9 mouse cellular contexts compared by ENCODE assay signal in genomic region chr1:16798292-16798691, GRCm38 (mm10).
A peak's percentile ranks its signal among the peaks of the same experiment; 100 is the strongest.
DNase-seq lines count a peak whose midpoint lies in the region; ATAC-seq and TF ChIP-seq lines count a peak whose summit lies in the region.
"Had no signal": no experiment of that assay in that cellular context is flagged by ENCODE, and none has a peak within 500 bp of the region (broad histone marks: within the 10 kb centered on the region; RNA-seq: fewer than 3 reads in every experiment).

No protein-coding gene starts in this region.

- no peak overlapping the region for H3K4me2 ChIP-seq in midbrain, embryonic 12.5 days (replicated peaks)

- WGBS in midbrain, embryonic 12.5 days: 86% methylated on average over 6 of the region's 6 CpGs
- WGBS in small intestine, adult 2 months: 69% methylated on average over 6 of the region's 6 CpGs

- H3K9ac ChIP-seq in midbrain, embryonic 12.5 days (replicated peaks): no peak overlapping the region

- H3K36me3 ChIP-seq in midbrain, embryonic 12.5 days: no peaks in the 10 kb centered on the region
- no peaks in the 10 kb centered on the region for H3K36me3 ChIP-seq in small intestine, adult 2 months (ENCODE audit: control insufficient read depth, insufficient read depth, low read length)

- no peaks in the 10 kb centered on the region for H3K4me1 ChIP-seq in midbrain, embryonic 12.5 days
- no peaks in the 10 kb centered on the region for H3K4me1 ChIP-seq in small intestine, adult 2 months (ENCODE audit: control insufficient read depth, insufficient read depth, insufficient read length, low read length)

- ATAC-seq in midbrain, embryonic 12.5 days (ENCODE audit: low FRiP score, low read depth): peak; percentile 91
- no peak for ATAC-seq in activated CD4-positive, CD25-positive, alpha-beta regulatory T cell, adult 4 months

- H3K27me3 ChIP-seq in midbrain, embryonic 12.5 days: no peaks in the 10 kb centered on the region
- H3K27me3 ChIP-seq in small intestine, adult 2 months (ENCODE audit: control insufficient read depth, insufficient read depth, low read length): no peaks in the 10 kb centered on the region

- no peaks in the 10 kb centered on the region for H3K9me3 ChIP-seq in midbrain, embryonic 12.5 days

- TF ChIP-seq POLR2A in small intestine, adult 2 months (IDR thresholded peaks at IDR 0.05; ENCODE audit: low read depth, low read length): no peak

- H3K27ac ChIP-seq in midbrain, embryonic 12.5 days (replicated peaks): no peak overlapping the region
- H3K27ac ChIP-seq in small intestine, adult 2 months (ENCODE audit: insufficient read depth, low read depth, low read length): no peak overlapping the region
- H3K27ac ChIP-seq: macrophage had no signal

- intact Hi-C loops in left cerebral cortex, postnatal 25 days (cut with DNase I): loop anchor here (1.0 kb wide), 1 partner anchor 325 kb away; no protein-coding TSS in a partner anchor

- TF ChIP-seq CTCF in small intestine, adult 2 months (IDR thresholded peaks at IDR 0.05; ENCODE audit: extremely low read depth, insufficient read length, insufficient replicate concordance, low read depth, low read length): peak; percentile 62; the same call in 1 of the 2 replicates

- DNase-seq in adipocyte (ENCODE audit: low spot score): peak; percentile 70
- DNase-seq in cerebellum, postnatal 4 days (ENCODE audit: low spot score in 2 of 2): peak; percentile 67 to 85
- peak; percentile 83 for DNase-seq in gastrocnemius, postnatal 10 days
- DNase-seq in kidney, adult 11 months: peak; percentile 50
- DNase-seq in left cerebral cortex, postnatal 25 days (ENCODE audit: low spot score in 2 of 2): peak; percentile 83 to 88

- no peak overlapping the region for H3K4me3 ChIP-seq in midbrain, embryonic 12.5 days
- H3K4me3 ChIP-seq in small intestine, adult 2 months (ENCODE audit: low read depth, low read length): no peak overlapping the region
